Mouse (Mus musculus): ENCODE results near the gene Cenpa.
"Not testable (repeated sequence)": the region's sequence is repeated elsewhere in the genome, so short reads cannot be mapped to it uniquely, and the experiment has no call there.

Gene Cenpa

GRCm38 (mm10) chr5:30647396-30647795 lies 19.2 kb upstream of the Cenpa start:
- DNase-seq, result no peak

- peak; percentile 94 for DNase-seq
Measured at GRCm38 (mm10) chr5:30647815-30648560, 18.6 kb upstream of the Cenpa start, which contains the start of gene Slc35f6. Gene Slc35f6 (plus strand): TSS chr5:30647933.

- DNase-seq, result no peak
Measured at GRCm38 (mm10) chr5:30649558-30649957, 17.0 kb upstream of the Cenpa start.

DNA sequence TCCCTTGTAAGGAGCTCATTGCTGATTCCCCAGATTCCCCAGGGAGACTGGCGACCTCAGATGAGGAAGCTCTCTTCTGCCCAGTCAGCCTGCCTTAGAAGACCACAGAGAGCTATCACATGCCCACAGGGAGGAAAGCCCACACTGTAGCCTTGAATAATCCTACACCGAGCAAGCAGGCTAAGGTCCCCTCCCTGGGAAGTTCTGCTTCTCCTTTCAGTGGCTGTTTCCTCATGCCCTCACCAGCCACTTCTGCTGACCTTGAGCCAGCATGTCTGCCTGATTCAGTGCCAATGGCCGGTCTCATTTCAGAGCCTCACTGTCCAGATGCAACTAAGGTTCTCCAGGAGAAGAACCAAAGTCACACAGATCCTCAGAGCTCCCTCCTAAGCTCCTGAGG lies 15.8 kb upstream of the Cenpa start:
- DNase-seq, result no peak

GRCm38 (mm10) chr5:30651554-30651953 lies 15.0 kb upstream of the Cenpa start:
- no peak for DNase-seq

DNA sequence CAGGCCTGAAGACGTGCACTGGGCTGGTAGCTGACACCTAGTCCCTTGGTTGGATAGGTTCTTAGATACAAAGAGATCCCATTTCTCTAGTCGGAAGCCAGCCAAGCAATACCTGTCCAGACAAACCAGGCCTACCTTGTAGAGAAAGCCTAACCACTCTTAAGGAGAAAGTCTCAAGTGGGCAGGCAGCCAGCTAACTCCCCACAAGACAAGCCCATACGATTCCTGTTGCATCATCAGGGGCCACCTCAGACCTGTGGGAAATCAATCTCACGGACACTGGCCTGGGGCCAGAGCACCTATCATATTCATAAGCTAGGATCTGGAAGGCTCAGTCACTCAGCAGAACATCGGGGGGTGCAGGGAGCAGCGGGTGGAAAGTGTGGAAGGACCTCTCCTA lies 13.3 kb upstream of the Cenpa start:
- no peak for DNase-seq

- DNase-seq, result no peak
Measured at GRCm38 (mm10) chr5:30655042-30655441, 11.5 kb upstream of the Cenpa start.

DNA sequence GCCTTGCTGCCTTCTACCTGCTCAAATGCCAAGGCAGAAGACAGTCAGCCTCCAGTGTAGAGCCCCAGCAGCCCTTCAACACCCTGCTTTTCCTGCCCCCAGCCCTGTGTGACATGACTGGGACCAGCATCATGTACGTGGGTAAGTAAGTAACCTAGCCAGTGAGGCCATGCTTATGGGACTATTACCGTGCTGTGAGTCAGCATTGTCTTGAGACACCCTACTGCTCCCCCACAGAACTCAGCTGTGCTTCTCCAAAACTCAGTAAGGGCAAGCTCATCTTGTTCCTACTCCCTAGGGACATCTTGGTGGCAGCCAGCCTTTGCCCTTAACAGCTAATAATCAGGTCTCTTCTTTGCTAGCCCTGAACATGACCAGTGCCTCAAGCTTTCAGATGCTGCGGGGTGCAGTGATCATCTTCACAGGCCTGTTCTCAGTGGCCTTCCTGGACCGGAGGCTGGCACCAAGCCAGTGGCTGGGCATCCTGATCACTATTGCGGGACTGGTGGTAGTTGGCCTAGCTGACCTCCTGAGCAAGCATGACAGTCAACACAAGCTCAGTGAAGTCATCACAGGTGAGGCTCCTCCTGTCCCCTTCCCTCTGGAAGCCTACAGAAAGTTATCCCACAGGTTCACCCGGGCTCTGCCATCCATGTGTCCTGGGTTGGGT lies 10.9 kb upstream of the Cenpa start:
- no peak for DNase-seq

DNA sequence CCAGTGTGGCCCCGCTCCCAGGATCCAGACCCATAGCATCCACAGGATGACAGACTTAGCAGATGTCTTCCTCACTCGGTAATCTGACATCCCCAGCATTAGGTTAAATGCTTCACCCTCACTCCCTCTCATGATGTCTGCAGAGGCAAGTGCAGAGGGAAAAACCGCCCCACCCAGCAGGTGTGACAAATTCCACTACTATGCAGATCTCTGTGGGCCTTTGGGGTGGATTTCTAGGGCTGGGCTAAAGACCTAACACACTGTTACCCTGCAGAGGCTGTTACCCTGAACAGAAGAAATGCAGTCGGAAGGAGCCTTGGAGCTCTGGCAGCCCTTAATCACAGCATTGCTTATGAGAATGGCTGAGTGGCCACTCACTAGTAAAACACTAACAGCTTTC lies 7.5 kb upstream of the Cenpa start:
- DNase-seq, result no peak

DNA sequence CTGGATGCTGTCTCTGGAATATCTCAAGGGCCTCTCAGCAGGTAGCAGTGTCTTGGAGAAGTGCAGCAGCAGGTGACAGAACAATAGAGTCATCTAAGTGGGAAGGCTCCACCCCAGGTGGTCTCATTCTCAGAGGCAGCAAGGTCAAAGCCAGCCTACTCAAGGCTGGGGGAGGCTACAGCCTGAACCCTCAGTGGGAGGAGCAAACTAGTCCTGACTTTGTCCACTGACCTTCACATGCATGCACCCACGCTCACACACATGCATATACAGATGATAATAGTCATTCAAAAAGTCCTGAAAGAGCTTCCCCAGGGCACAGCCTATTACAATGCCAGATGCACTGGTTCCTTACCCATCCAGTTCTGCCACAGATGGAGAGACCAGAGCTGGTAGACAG lies 6.3 kb upstream of the Cenpa start:
- DNase-seq, result no peak

DNA sequence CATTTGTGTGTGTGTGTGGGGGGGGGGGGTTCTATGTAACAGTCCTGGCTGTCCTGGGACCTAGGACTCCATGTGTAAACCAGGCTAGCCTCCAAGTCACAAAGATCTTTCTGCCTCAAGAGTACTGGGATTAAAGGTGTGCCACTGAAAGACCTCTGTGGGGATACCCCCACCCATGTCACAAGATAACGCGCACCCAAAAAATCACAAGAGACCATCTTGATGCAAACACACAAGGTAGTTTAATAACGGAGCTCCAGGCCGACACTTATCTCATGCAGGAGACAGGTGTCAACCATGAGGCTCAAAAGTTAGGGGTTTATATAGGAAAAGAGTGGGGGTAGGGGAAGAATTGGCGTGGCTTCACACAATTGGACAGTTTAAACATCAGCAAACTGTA lies 5.8 kb upstream of the Cenpa start:
- no peak for DNase-seq

- DNase-seq, result no peak
Measured at GRCm38 (mm10) chr5:30665360-30665759, 1.2 kb upstream of the Cenpa start.

DNA sequence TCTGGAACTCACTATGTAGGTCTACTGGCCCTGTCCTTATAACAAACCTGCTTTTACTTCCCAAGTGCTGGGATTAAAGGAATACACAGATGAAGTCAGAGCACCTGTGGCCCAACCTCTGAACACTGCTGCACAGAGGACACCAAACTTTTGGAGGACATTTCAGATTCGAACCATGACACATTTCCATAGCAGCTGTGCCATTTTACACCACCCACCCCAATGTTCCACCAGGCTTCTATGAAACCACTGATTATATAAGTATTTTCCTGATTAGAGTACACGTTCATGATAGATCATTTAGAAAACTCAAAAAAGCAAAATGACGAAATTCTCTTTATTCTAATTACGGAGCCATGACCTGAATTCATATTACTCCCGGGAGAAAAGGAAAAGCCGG lies 609 bp upstream of the Cenpa start:
- DNase-seq, result peak; percentile 9

GRCm38 (mm10) chr5:30667215-30667614 lies 638 bp downstream of the Cenpa start:
- DNase-seq, result peak; percentile 13

DNA sequence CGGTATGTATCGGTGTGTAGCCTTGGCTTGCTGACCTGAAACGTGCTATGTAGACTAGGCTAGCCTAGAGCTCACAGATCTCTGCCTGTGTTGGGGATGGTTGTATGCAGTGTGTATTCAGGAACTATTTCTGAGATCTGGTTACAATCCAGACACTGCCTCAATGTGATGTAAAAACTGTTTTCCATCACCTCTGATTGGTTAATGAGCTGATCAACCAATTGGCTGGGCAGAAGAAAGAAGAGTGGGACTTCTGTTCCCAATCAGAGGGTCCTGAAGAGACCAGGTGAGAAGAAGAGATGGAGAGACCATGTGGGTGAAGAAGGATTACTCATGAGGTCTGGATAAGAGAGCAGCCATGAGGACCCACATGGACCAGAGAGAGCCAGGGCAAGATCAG lies 1.1 kb downstream of the Cenpa start:
- no peak for DNase-seq

- no peak for DNase-seq
Measured at GRCm38 (mm10) chr5:30668637-30669495, 2.3 kb downstream of the Cenpa start.

DNA sequence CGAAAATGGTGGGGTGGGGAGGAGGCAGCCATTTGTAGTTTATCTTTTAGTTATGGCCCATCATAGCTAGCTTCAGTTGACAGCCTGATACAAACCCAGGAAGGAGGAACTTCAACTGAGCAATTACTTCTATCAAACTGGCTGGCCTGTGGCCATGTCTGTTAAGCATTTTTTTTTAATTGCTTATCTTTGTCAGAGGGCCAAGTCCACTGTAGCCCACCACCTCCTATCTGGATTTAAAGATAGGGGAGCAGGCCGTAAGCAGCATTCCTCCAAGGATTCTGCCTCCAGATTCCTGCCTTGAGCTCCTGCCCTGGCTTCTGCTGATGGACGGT lies 2.9 kb downstream of the Cenpa start:
- no peak for DNase-seq

DNA sequence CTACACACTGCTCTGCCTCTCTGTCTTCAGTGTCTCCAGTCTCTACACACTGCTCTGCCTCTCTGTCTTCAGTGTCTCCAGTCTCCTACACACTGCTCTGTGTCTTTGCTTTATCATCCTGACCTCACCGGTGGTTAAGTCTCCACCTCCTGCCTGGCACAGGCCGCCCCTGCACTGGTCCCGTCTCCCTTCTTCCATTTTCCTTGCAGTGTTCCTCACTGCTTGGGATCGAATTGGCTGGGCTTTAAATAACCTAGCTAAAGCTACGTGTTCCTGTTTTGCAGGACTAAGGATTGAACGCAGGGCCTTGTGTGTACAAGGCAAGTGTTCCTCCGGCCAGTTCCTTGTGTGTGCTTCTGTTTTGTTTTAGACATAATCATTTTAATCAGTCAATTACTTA lies 3.5 kb downstream of the Cenpa start:
- DNase-seq, result no peak

DNA sequence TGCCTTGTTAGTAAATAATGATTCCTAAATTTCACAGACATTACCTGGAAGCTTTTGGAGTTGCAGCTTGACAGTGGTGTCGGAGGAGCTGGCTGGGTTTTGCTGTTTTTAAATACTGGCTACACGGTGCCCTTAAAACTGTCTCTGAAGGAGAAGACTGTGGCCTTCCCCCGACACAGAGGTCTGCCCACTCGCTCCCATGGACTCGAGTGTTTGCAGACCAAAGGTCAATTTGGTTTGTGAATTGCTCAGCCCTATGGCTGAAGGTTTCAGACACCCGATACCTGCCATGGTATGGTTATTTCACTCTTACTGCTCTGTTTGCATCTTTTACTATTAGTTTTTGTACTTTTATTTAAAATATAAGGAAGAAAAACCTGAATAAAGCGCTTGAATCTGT lies 7.4 kb downstream of the Cenpa start:
- DNase-seq, result no peak

- no peak for DNase-seq
Measured at GRCm38 (mm10) chr5:30676800-30677199, 10.2 kb downstream of the Cenpa start.

- DNase-seq, result not testable (repeated sequence)
Measured at GRCm38 (mm10) chr5:30678069-30678468, 11.5 kb downstream of the Cenpa start.

- DNase-seq, result no peak
Measured at GRCm38 (mm10) chr5:30678722-30679296, 12.2 kb downstream of the Cenpa start.

DNA sequence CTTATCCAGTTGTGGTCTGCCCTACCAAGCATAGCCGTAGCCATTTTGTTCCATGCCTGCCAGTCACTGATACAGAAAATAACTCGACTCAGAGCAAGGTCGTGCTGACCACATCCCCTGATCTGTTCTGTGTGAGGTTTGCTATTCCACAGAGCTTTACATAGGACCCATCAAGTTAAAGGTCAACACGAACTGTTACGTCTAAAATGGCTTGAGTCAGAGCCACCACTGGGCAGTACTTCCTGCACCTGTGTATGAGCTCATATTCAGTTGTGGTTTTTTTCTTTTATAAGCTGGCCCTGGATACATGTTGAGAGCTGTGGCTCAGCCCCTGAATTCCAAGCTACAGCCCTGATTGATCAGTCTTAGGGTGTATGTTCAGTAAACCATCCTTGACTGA lies 13.0 kb downstream of the Cenpa start:
- DNase-seq, result no peak

DNA sequence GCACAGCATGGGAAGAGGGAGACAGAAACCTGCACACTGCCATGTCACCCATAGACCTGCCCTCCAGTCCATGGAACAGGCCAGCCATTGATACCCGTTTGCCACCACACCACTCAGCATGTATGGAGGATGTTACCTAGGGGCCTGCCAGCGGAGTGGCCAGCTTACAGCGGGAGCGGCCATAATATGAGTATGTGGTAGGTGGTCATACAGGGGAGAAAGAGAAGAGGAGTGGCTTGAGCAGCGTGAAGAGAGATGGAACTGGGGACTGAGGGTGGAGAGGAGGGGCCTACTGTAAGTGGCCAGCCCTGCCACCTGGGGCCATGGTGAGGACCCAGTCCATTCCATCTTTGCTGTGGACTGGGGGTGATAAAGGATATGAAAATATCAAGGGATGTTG lies 15.4 kb downstream of the Cenpa start:
- DNase-seq, result no peak

All from thymus, postnatal 25 days (tissue).